Mouse (Mus musculus) cerebellum, postnatal 36 days (tissue): ENCODE measurements around the gene Nectin4.

Experiments used
- DNase-seq, 2 experiments: peaks; one replicate each; pipeline ENCODE4 v3.0.0; 2021 to 2022; ENCODE audit warnings: mixed read lengths in 2 of 2

The Nectin4 gene

DNA sequence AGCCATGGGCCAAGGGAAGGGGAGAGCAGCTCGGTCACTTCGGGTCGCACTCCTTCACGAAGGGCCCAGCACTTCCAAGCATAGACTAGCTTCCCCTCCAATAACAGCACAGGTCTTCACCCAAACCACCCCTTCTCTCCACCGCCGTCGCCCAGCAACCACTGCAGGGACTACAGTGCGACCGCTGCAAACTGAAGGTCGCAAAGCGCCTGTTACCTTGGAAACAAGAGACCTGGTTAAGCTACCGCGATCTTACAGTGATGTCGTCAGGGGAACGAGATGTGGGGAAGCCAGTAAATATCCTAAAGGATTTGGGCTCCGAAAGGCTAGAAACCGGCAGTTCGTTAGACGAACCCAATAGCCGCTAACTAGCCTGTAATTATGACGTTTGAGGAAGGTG, 9.2 kb upstream of the Nectin4 start, which contains the start of gene Klhdc9:
TSS of gene Klhdc9 (minus strand) at position 143 of the 400 bp plus-strand sequence.
- DNase-seq: peak; percentile 81 to 83

- peak; percentile 76 to 78 for DNase-seq
Observed at GRCm38 (mm10) chr1:171361106-171362103, 8.5 kb upstream of the Nectin4 start.

- no peak for DNase-seq
Observed at GRCm38 (mm10) chr1:171365934-171366333, 4.0 kb upstream of the Nectin4 start.

- DNase-seq: no peak
Observed at GRCm38 (mm10) chr1:171372880-171373279, 3.0 kb downstream of the Nectin4 start.

GRCm38 (mm10) chr1:171373946-171374345, 4.0 kb downstream of the Nectin4 start:
- no peak for DNase-seq

DNA sequence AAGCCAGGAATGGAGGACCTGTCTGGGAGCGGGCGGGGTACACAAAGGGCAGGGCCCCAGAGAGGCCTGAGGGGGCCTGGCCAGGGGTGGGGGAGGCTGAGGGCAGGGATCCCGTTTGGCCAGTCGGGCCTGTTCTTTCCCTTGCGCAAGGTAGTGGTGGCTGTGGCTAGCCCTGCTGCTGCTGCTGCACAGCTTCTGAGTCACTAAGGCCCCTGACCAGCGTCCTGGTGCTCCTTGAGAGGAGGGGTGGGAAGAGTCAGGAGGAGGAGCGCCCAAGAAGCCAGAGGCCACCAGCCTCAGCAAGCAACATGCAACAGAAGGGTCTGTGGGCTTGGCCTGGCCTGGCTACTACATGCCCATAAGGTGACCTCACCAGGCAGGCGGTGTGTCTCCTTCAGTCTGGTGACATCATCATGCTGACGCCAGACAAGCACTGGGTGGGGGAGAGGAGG, 5.8 kb downstream of the Nectin4 start:
- no peak for DNase-seq

DNA sequence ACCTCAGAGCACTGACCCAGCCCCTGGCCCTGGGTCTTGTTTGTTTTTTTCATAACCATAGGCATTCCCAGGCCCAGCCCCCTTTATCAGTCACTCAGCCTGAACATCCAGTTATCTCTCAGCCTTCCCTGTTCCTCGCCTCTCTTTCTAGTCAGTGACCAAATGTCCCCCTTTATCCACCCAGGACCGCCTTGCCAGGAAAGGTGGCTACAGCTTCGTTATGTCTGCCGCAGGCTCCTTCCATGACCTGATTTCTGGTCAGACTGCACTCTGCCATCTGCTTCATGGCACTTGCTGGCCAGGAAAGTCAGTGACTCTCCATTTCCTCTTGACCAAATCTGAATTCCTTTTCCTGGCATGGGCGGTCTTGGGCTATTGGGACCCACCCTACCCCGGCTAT, 8.4 kb downstream of the Nectin4 start:
- peak; percentile 47 to 48 for DNase-seq

DNA sequence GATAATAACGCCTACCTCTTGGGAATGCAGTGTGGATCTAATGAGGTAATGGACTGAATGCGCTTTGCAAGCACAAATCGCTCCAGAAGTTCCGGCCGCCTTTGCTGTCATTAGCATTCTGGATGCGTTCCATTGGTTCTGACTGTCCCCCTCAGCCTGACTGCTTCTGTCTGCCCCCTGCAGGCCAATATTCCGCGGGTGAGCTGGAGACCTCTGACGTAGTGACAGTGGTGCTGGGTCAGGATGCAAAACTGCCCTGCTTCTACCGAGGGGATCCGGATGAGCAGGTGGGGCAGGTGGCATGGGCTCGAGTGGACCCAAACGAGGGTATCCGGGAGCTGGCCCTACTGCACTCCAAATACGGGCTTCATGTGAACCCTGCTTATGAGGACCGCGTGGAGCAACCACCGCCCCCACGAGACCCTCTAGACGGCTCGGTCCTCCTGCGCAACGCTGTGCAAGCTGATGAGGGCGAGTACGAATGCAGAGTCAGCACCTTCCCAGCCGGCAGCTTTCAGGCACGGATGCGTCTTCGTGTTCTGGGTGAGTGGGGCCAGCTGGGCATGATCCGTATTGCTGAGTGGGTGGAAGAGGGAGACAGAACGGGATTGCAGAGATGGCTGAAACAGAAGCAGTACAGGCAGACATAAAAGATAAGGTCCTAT, 10.2 kb downstream of the Nectin4 start:
- DNase-seq: peak; percentile 75 to 80

DNA sequence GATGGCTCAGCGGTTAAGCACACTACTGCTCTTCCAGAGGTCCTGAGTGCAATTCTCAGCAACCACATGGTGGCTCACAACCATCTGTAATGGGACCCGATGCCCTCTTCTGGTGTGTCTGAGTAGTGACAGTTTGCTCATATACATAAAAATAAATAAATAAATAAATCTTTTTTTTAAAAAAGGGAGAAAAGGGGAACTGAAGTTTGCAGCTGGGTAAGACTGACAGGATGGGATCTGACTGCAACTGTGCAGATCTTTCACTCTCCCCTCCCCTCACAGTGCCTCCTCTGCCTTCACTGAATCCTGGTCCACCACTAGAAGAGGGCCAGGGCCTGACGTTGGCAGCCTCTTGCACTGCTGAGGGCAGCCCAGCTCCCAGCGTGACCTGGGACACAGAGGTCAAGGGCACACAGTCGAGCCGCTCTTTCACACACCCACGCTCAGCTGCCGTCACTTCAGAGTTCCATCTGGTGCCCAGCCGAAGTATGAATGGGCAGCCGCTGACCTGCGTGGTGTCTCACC, 12.3 kb downstream of the Nectin4 start:
- DNase-seq: no peak

- DNase-seq: no peak
Observed at GRCm38 (mm10) chr1:171384361-171384760, 14.5 kb downstream of the Nectin4 start.

DNA sequence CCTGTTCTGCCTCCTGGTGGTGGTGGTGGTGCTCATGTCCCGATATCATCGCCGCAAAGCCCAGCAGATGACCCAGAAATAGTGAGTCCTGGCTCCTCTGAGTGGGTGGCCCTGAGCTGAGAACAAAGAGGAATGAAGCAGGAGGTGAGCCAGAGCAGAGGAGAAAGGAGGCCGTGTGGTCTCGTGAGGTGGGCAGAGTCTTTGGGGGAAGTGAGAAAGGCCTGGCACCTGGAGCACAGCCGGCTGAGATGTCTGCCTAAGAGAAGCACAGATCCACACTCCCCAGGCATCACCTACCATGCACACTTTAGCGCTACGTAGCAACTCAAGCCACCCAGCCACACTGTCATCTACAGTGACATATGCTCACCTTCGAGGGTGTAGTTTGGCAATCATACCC, 15.3 kb downstream of the Nectin4 start:
- DNase-seq: no peak

GRCm38 (mm10) chr1:171387099-171387498, 17.2 kb downstream of the Nectin4 start:
- DNase-seq: no peak

DNA sequence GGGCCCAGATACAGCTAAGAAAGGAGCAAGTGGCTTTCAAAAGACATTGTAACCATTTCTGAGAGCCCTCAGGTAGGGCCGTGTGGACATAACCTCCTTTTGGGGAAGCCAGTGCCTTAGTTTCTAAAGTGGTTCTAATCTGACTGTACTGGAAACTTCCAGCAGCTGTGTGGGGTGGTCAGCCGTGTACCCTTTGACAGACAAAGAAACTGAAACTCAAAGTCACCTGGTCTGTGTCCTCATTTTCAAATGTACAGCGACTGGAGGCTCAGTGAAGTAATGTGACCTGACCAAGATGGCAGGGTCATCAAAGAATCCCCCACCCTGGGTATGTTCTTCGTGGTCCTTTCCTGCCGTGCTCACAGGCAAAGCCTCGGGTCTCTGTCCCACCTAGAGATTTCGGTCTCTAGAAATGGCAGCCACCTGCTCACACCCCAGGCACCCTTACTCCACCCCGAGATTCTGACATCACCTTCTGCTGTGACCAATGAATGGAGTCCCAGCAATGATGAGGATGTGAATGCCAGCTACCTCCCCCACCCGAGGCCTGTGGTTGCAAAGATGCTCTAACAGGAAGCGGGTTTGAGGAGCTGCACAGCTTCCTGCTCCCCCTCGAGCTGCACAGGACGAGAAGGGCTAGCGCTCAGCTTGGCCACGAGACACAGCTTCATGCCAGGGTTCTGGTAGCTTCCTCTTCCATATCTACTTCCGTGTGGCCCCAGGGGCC, 18.6 kb downstream of the Nectin4 start, which contains the start of gene Arhgap30:
TSS of gene Arhgap30 (plus strand) at position 579 of the 727 bp plus-strand sequence.
- no peak for DNase-seq

DNA sequence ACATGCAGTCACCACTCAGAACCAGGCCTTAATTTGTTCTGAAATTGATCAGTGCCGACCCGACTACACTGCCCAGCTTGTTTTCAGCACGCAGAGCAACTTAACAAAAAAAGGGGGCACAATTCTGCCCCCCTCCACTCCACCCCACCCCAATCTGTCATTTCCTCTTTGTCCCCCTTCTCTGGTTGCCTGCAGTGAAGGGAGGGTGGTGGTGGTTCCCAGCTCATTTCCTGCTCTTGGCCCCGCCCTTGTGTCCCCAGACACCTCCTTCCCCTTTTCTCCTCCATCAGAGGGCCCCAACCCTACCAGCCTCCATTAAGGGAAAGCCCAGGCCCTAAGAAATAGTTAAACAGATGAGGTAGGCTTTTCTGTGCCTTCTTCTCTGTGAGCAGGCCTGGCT, 20.2 kb downstream of the Nectin4 start:
- no peak for DNase-seq

DNA sequence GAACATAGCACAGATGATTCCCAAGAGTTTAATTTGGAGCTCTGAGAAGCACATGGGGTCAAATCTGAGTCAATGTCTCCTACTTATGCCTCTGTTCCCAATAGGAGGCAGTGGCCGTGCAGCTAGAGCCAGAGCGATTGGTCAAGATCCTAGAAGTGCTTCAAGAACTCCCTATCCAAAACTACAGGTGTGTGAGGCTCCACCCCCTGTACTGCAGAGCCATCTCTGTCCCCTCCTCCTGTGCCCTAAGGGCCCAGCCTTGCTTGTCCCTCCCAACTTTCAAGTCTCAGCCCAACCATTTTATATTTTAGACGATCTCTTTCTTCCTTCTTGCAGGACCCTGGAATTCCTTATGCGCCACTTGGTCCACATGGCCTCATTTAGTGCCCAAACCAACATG, 31.9 kb downstream of the Nectin4 start:
- no peak for DNase-seq

- DNase-seq: no peak
Observed at GRCm38 (mm10) chr1:171402991-171403390, 33.1 kb downstream of the Nectin4 start.

- no peak for DNase-seq
Observed at GRCm38 (mm10) chr1:171407263-171407662, 37.4 kb downstream of the Nectin4 start.

DNA sequence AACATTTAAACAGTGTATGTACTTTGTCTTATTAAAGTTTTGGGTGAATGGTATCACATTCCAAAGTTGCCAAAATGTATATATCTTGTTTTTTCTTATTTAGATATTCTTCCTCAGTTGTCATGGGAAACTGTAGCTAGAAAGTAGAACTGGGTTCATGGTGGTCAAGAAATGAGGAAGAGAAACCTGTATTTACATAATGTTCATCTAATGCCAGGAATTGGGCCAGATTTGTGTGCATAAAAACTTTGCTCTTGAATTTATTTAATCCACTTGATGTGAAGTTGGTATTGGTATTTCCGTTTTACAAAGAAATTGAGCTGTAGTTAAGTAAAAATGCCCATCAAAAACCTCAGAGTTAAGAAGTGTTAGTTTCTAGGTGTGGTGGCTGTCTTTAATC, 40.3 kb downstream of the Nectin4 start:
- DNase-seq: no peak

- DNase-seq: peak; percentile 94
Observed at GRCm38 (mm10) chr1:171410947-171411484, 41.1 kb downstream of the Nectin4 start, which contains the start of gene Usf1. Gene Usf1, plus strand, starts transcription at chr1:171411313.

DNA sequence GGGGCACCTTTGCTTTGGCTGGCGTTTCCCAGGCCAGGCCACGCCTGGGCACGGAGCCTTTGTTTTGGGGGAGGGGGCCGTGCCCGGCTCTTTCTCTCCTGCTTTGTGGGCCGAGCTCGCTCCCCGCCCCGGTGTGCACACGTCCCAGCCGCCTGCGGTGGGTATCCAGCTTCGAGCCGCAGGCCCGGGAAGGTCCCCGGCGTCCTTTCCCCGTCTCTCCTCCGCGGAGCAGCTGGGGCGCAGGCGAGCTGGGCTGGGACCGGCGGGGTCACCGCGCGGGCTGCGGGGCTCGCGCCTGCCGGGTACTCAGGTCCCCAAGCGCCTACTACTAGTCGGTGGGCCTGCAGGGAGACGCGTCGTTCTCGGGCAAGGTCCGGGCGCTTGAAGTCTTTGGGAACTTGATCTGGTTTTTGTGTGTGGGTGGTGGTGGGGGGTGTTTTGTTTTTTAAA, 41.6 kb downstream of the Nectin4 start:
- DNase-seq: no peak

- no peak for DNase-seq
Observed at GRCm38 (mm10) chr1:171412001-171412441, 42.1 kb downstream of the Nectin4 start.

DNA sequence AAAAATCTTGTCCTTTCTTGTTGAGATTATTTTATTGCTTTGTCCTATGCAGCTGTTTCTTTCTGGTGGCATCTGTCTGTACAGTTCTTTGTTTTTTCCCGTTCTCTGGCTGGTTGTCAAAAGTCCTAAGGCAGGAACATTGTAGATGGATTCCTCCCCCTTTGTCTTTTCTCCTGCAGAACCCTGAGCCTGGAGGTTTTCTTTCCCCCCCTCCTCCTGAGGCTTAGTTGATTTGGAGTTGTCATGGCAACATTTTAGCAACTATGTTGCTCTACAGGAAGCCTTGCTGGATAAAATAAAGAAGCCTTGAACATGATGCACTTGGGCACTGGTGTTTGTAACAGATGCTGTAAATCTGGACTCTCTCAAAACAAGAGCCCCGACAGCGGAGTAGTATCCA, 42.5 kb downstream of the Nectin4 start:
- no peak for DNase-seq
